In the genomic region with DNA sequence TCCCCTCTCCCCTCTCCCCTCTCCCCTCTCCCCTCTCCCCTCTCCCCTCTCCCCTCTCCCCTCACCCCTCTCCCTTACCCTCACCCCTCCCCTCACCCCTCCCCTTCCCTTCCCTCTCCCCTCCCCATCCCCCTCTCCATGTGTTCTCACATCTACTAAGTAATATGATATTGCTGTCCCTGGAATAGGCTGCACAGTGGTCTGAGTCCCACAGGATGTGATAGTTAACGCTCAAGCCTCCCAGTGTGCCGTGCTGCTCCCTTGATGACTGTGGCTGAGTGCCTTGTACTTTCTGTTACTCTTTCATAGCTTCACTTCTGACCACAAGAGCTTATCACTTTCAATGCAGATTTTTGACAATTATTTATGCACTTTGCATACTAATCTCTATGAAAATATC, we compare ENCODE assay signal across 16 mouse cellular contexts.
"Had no signal": no experiment of that assay in that cellular context is flagged by ENCODE, and none has a peak within 500 bp of the region (broad histone marks: within the 10 kb centered on the region; RNA-seq: fewer than 3 reads in every experiment).

No protein-coding gene starts in this region.

- H3K27me3 ChIP-seq: limb, embryonic 12.5 days; liver, embryonic 13.5 days; neural tube, embryonic 13.5 days; stomach, embryonic 15.5 days had no signal

- DNase-seq: kidney, adult 11 months; kidney, postnatal 36 days; layer of hippocampus, adult 9-11 months; layer of hippocampus, postnatal 36 days; liver; liver, embryonic 13.5 days; liver, postnatal 0 days; lung, postnatal 36 days; midbrain, embryonic 14.5 days; retina, postnatal 1 day; right cerebral cortex, postnatal 4 days; thymus, postnatal 36 days had no signal

- H3K9me3 ChIP-seq: limb, embryonic 12.5 days; liver, embryonic 13.5 days; midbrain, embryonic 10.5 days; neural tube, embryonic 13.5 days; stomach, embryonic 15.5 days had no signal

- H3K27ac ChIP-seq: limb, embryonic 12.5 days; liver, embryonic 13.5 days; midbrain, embryonic 10.5 days; neural tube, embryonic 13.5 days; stomach, embryonic 15.5 days had no signal

- H3K4me1 ChIP-seq: limb, embryonic 12.5 days; liver, embryonic 13.5 days; midbrain, embryonic 10.5 days; neural tube, embryonic 13.5 days; stomach, embryonic 15.5 days had no signal

- H3K36me3 ChIP-seq: limb, embryonic 12.5 days; liver, embryonic 13.5 days; midbrain, embryonic 10.5 days; neural tube, embryonic 13.5 days; stomach, embryonic 15.5 days had no signal

- H3K9ac ChIP-seq: limb, embryonic 12.5 days; liver, embryonic 13.5 days; liver, postnatal 0 days; neural tube, embryonic 13.5 days; stomach, embryonic 15.5 days had no signal

- H3K4me2 ChIP-seq: limb, embryonic 12.5 days; liver, embryonic 13.5 days; neural tube, embryonic 13.5 days; stomach, embryonic 15.5 days had no signal

- ATAC-seq: liver, postnatal 0 days had no signal

- H3K4me3 ChIP-seq: limb, embryonic 12.5 days; liver, embryonic 13.5 days; midbrain, embryonic 10.5 days; neural tube, embryonic 13.5 days; stomach, embryonic 15.5 days had no signal
